Mouse (Mus musculus) midbrain, embryonic 12.5 days (tissue): Measurements from ENCODE around the gene Rasa2. TPM values are rescaled to one million over a fixed set of nuclear protein-coding genes. Genes with fewer than 3 reads are reported as not detected.

Experiments used
- ATAC-seq: fragments of 200-750 bp; cut with Nextera tagmentation; 2 replicates; pipeline ENCODE4 v1.8.0; 2017; ENCODE audit warnings: low read depth, moderate TSS enrichment, moderate library complexity; ENCODE audit not compliant: low FRiP score
- H3K27ac ChIP-seq: fragments of 300-500 bp; sonication (generic); replicated peaks from 2 replicates; pipeline ENCODE4 v1.5.1; 2016; ENCODE audit warnings: mild to moderate bottlenecking
- H3K27me3 ChIP-seq: fragments of 300-500 bp; sonication (generic); 2 replicates; pipeline ENCODE4 v1.6.1; 2016; ENCODE audit warnings: mild to moderate bottlenecking
- H3K36me3 ChIP-seq: fragments of 300-500 bp; sonication (generic); 2 replicates; pipeline ENCODE4 v1.6.1; 2016
- H3K4me1 ChIP-seq: fragments of 300-500 bp; sonication (generic); 2 replicates; pipeline ENCODE4 v1.6.1; 2016
- H3K4me2 ChIP-seq: fragments of 300-500 bp; sonication (generic); replicated peaks from 2 replicates; pipeline ENCODE4 v1.6.1; 2016; ENCODE audit warnings: mild to moderate bottlenecking, moderate library complexity
- H3K4me3 ChIP-seq: fragments of 300-500 bp; sonication (generic); 2 replicates; pipeline ENCODE4 v1.5.1; 2016; ENCODE audit warnings: mild to moderate bottlenecking
- H3K9ac ChIP-seq: fragments of 300-500 bp; sonication (generic); replicated peaks from 2 replicates; pipeline ENCODE4 v1.6.1; 2016; ENCODE audit warnings: mild to moderate bottlenecking, moderate library complexity
- H3K9me3 ChIP-seq: fragments of 300-500 bp; sonication (generic); 2 replicates; pipeline ENCODE4 v1.6.1; 2016; ENCODE audit warnings: mild to moderate bottlenecking
- WGBS: fragments of 180-500 bp; shearing (Covaris S2); methylation state at CpG from one replicate; pipeline ENCODE4 v1.1.7; 2016; 5-methylcytosine and 5-hydroxymethylcytosine counted together
- polyA plus RNA-seq: library from polyadenylated mRNA; unstranded; fragments of >200 nt; fragmentation: Nextera tagmentation; extraction: Ambion mirVana; gene quantifications from 2 replicates; pipeline ENCODE4 v1.2.1, GENCODE M21; 2016

Gene Rasa2
- polyA plus RNA-seq, 1 experiment from 2014 or later = 16.4 TPM

DNA sequence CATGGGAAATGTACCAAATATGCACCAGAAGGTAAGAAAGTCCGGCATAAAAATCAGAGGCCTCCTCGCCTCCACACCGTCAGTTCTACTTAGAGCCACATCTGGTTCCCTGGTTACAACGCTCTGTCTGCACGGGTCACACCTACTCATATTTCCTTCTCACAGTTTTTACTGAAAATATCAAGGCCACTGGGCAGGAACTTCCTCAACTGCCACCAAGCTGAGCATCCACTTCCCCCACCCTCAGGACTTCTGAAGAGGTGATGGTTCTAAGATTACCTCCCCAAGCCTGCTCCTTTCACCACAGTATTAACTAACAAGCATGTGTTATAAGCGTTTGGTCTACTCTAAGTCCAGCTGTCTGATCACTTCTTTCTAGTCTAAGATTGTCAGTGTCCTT is 53.7 kb downstream of the Rasa2 start:
- WGBS = 86% methylated on average over 6 of the region's 6 CpGs
- Histone ChIP-seq H3K36me3 (0 out of 2 replicates have a peak, but pooled peaks cover 1% of the 10 kb centered on the region), H3K27me3 (no peaks in the 10 kb centered on the region), H3K9me3 (no peaks in the 10 kb centered on the region), H3K27ac (no peak overlapping the region), H3K4me3 (no peak overlapping the region), H3K4me2 (no peak overlapping the region), H3K9ac (no peak overlapping the region), H3K4me1 (no peaks in the 10 kb centered on the region)
- ATAC-seq = no peak

DNA sequence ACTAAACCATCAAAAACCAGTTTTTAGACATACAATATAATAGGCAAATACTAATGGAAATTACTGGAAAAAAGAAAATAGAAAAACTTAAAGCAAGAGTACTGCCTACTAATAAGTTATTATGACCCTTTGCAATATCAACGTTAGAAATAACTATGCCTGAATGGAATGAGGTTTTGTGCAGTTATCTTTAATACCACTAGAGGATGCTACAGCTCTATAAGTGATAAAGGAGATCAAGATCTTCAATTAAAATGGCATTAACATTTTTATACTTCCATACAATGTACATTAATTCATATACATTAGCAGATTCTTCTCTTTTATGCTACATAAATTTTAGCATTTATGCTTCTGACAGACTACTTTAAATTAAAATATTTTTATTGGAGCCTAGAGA is 58.2 kb downstream of the Rasa2 start:
- Histone ChIP-seq H3K9me3 (no peaks in the 10 kb centered on the region), H3K4me1 (no peaks in the 10 kb centered on the region), H3K4me3 (no peak overlapping the region), H3K36me3 (peaks cover 11% of the 10 kb centered on the region), H3K27ac (no peak overlapping the region), H3K27me3 (no peaks in the 10 kb centered on the region), H3K9ac (no peak overlapping the region), H3K4me2 (no peak overlapping the region)
- 21% methylated on average over 1 of the region's 1 CpGs for WGBS
- ATAC-seq = no peak

DNA sequence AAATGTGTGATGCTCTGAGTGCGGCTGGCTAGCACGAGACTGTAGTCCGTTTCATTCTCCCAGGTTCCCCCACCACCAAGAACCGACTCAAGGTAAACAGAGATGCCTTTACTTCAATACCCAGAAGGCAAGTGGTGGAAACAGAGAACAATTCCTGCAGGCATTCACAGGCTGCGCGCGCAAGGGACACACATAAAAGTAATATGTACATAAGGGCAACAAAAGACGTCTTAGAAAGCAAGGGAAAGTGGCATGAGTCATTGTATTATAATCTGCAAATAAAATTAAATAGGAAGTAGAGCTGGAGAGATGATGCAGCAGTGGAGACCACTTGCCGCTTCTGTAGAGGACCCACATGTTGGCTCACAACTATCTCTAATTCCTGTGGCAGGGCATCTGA is 58.7 kb downstream of the Rasa2 start:
- Histone ChIP-seq H3K27me3 (no peaks in the 10 kb centered on the region), H3K4me1 (no peaks in the 10 kb centered on the region), H3K36me3 (peaks cover 11% of the 10 kb centered on the region), H3K4me3 (no peak overlapping the region), H3K27ac (no peak overlapping the region), H3K9me3 (no peaks in the 10 kb centered on the region), H3K9ac (no peak overlapping the region), H3K4me2 (no peak overlapping the region)
- no peak for ATAC-seq
- WGBS = 88% methylated on average over 9 of the region's 9 CpGs

DNA sequence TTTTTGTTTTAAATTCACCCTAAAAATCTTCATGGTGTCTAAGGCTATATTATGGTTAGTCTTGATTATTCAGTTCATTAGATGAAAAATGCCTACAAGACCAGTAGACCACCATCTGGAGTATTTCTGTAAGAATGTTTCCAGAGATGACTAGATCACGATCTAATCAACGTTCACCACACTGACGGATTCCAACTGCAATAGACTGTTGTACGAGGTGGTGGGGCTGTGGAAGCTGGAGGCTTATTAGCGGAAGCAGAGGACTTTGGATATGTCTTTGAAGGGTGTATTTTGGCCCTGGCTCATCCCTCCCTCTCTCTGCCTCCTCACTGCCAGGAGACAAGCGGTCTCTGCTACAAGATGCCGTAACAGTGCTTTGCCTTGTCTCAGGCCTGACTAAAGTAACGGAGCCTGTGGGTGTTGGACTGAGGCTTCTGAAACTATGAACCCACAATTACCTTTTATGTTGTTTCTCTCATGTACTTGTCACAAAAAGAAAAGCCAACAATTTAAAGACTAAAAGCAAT is 64.9 kb downstream of the Rasa2 start:
- no peaks in the 10 kb centered on the region for H3K27me3 ChIP-seq
- no peaks in the 10 kb centered on the region for H3K4me1 ChIP-seq
- H3K9ac ChIP-seq = no peak overlapping the region
- H3K9me3 ChIP-seq = no peaks in the 10 kb centered on the region
- no peak overlapping the region for H3K4me2 ChIP-seq
- no peak for ATAC-seq
- no peak overlapping the region for H3K4me3 ChIP-seq
- no peak overlapping the region for H3K27ac ChIP-seq
- peaks cover 25% of the 10 kb centered on the region for H3K36me3 ChIP-seq
- WGBS = 91% methylated on average over 8 of the region's 8 CpGs

DNA sequence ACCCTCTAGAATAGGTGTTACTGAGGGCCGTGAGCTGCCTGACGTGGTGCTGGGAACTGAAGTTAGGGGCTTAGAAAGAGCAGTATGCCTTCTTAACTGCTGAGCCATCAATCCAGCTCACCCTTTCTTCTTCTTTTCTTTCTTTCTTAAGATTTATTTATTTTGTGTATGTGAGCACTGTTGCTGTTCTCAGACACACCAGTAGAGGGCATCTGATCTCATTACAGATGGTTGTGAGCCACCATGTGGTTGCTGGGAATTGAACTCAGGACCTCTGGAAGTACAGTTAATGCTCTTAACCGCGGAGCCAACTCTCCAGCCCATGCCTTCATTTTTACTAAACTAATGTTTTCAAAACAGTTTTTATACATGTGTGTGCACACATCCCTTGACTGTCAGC is 67.9 kb downstream of the Rasa2 start:
- WGBS = 90% methylated on average over 4 of the region's 4 CpGs
- H3K4me3 ChIP-seq = no peak overlapping the region

DNA sequence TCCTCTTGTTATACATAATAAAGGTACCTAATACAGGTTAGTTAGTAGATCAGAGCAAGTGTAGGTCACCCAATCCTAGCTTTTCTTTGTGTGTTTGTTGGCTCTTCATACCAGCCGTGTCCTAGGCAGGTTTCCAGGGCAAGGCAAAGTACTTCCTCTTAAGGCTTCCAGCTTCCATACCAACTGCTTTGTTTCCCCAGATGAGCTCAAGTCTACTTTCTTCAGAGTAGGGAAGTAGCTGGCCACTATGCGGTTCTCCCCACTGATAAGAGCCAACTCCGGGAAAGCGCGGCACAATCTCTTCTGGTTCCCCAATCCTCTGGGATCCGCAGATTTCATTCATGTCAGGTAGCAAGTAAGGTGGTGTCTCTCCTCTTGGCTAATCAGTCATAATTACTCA is 72.3 kb downstream of the Rasa2 start:
- Histone ChIP-seq H3K4me1 (no peaks in the 10 kb centered on the region), H3K4me2 (no peak overlapping the region), H3K27ac (no peak overlapping the region), H3K36me3 (peaks cover 29% of the 10 kb centered on the region), H3K9me3 (no peaks in the 10 kb centered on the region), H3K9ac (no peak overlapping the region), H3K27me3 (no peaks in the 10 kb centered on the region), H3K4me3 (no peak overlapping the region)
- 94% methylated on average over 6 of the region's 6 CpGs for WGBS
- no peak for ATAC-seq

More for the DNA sequence above, 67.9 kb downstream of the Rasa2 start:
- H3K27me3 ChIP-seq = no peaks in the 10 kb centered on the region
- no peaks in the 10 kb centered on the region for H3K9me3 ChIP-seq
- no peak overlapping the region for H3K4me2 ChIP-seq
- H3K4me1 ChIP-seq = no peaks in the 10 kb centered on the region
- no peak overlapping the region for H3K9ac ChIP-seq
- ATAC-seq = no peak
- H3K36me3 ChIP-seq = peaks cover 31% of the 10 kb centered on the region
- H3K27ac ChIP-seq = no peak overlapping the region

DNA sequence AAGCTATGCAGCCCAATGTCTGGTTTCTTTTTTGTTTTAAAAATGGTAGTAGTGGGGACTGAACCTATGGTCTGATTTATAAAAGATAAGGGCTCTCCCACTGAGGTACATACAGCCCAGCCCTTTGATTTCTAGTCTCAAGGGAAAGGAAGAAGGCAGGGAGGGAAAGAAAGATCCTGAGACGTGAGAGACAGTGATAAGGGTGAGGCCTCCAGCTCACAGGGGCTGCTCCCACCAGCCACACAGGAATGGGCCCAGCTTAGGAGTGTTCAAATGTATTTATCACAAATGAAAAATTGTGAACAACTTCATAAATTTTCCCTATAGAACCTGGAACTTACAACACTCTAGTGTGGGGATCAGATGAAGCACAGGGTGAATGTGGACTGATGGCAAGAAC is 72.8 kb downstream of the Rasa2 start:
- no peaks in the 10 kb centered on the region for H3K9me3 ChIP-seq
- 95% methylated on average over 1 of the region's 1 CpGs for WGBS
- no peak overlapping the region for H3K9ac ChIP-seq

DNA sequence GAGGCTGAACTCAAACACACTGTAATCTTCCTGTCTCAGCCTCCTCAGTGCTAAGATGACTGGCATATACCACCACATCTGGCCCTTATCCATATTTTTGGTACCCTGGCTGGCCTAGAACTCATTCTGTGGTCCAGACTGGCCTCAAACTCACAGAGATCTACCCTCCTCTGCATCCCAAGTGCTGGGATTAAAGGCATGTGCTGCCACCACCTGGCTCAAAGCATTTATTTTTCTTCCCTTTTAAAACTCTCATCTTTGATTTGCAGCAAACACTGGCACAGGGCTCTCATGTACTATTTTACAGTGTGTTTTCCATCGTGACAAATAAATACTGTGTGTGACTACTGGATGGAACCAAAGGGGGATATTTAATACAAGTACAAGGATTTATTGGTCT is 77.3 kb downstream of the Rasa2 start:
- Histone ChIP-seq H3K4me1 (no peaks in the 10 kb centered on the region), H3K27me3 (no peaks in the 10 kb centered on the region), H3K27ac (no peak overlapping the region), H3K4me3 (no peak overlapping the region), H3K9me3 (no peaks in the 10 kb centered on the region), H3K9ac (no peak overlapping the region), H3K36me3 (peaks cover 22% of the 10 kb centered on the region), H3K4me2 (no peak overlapping the region)
- no peak for ATAC-seq
- WGBS = 95% methylated on average over 1 of the region's 1 CpGs

More for the DNA sequence above, 72.8 kb downstream of the Rasa2 start:
- Histone ChIP-seq H3K4me1 (no peaks in the 10 kb centered on the region), H3K27me3 (no peaks in the 10 kb centered on the region), H3K36me3 (peaks cover 28% of the 10 kb centered on the region), H3K4me3 (no peak overlapping the region), H3K27ac (no peak overlapping the region), H3K4me2 (no peak overlapping the region)
- ATAC-seq = no peak

DNA sequence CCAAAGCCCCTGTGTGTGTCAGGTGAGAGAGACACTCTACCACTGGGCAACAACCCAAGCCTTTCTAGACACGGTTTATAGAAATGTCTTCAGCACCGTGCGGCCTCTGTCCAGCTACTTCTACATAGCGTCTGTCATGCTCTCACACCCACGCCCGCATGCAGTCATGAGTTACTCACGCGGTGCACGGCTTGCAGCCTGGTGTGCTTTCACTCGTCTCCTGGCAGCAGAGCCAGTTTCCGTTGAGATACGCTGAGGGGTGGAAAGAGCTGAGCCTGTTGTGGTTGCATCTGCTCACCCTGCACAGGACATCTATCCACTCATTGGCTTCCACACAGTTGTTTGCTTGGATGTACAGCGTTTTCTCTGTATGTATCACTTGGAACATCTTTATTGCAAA is 86.0 kb downstream of the Rasa2 start:
- ATAC-seq = no peak
- WGBS = 94% methylated on average over 13 of the region's 13 CpGs
- Histone ChIP-seq H3K4me2 (no peak overlapping the region), H3K36me3 (peaks cover 16% of the 10 kb centered on the region), H3K27me3 (no peaks in the 10 kb centered on the region), H3K9me3 (no peaks in the 10 kb centered on the region), H3K27ac (no peak overlapping the region), H3K4me1 (peaks cover 4% of the 10 kb centered on the region; the same call in 1 of the 2 replicates), H3K4me3 (no peak overlapping the region), H3K9ac (no peak overlapping the region)

DNA sequence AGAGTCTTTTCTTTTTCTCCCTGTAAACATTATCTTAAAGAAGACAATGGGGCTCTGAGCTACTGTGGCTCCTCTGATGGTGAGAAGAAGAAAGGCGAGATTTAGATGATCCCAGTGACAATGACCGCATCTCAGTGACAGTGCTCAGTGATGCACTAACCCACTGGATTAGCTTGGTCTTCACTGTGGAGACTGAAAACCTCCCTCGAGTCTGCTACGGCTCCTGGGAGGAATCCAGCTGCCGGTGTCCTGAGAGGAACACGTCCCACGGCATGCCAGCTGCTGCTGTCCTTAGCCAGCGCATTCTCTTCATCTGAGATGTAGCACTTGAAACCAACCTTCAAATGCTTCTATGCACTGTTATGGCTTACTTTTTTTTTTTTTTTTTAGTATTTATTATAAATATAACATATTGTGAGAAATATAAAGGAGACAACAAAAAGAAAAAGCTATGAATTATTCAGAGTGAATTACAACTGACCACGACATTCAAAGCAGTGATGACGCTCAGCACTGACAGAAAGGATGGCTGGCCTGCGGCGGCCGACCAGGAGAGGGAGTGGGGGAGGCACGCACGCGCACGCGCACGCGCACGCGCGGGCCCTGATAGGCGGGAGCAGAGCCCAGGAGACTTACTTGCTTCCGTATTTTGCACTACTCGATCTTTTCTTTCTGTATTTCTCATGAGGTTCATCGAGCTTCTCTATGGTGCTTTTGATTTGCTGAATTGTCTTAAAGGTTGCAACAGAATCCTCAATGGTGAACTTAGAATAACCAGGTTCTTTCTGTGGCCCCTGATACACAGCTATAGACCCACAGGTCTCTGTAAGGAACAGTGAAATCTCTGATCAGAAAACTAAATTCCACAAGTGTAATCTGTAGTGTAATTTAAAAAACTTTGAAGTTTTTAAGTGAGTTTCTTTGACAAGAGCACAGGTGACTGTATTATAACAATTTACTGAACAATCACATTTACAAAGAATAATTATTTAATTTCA is 87.5 kb downstream of the Rasa2 start:
- peak; percentile 95 for ATAC-seq
- Histone ChIP-seq H3K9me3 (no peaks in the 10 kb centered on the region), H3K27ac (peak overlapping the region; percentile 67), H3K9ac (no peak overlapping the region; the same call in 1 of the 2 replicates), H3K36me3 (peaks cover 16% of the 10 kb centered on the region), H3K4me2 (peak overlapping the region; percentile 47), H3K4me1 (peaks cover 4% of the 10 kb centered on the region; the same call in 1 of the 2 replicates), H3K4me3 (peak overlapping the region; percentile 25), H3K27me3 (no peaks in the 10 kb centered on the region)
- 18% methylated on average over 27 of the region's 27 CpGs for WGBS

DNA sequence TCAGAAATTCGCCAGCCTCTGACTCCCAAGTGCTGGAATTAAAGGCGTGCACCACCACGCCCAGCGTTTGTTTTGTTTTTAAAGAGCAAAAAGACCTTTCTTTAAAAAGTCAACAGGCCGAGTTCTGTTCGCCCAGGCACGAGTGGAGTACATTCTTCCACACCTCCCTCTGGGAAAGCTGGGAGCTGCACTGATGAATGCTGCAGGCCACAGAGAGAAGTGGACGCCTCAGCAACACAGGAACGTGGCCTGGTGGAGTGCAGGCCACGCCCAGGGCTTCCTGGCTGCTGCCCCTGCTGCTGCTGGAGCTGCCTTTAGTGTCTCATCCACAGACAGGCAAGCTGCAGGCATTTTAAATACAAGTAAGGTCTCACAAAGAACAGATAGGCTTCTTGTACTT is 92.5 kb downstream of the Rasa2 start:
- Histone ChIP-seq H3K36me3 (peaks cover 8% of the 10 kb centered on the region), H3K9me3 (no peaks in the 10 kb centered on the region), H3K9ac (no peak overlapping the region), H3K27ac (no peak overlapping the region), H3K27me3 (0 out of 2 replicates have a peak, but pooled peaks cover 4% of the 10 kb centered on the region), H3K4me3 (no peak overlapping the region), H3K4me2 (no peak overlapping the region), H3K4me1 (peaks cover 9% of the 10 kb centered on the region)
- WGBS = 62% methylated on average over 10 of the region's 10 CpGs
- no peak for ATAC-seq

DNA sequence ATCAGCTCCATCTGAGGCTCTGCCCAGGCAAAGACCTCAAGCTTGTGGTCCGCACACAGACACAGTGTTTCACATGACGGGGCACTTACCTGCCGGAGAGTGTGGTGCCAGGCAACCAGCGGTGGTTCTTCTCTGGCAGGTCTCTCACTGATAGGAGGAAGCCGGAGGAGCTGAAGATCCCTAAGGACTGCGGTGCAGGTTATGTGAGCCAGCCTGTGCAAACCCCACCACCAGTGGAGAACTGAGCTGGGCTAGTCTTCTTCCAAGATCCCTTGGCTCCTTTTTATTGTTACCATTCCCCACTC is 93.8 kb downstream of the Rasa2 start:
- H3K4me3 ChIP-seq = no peak overlapping the region
- H3K4me2 ChIP-seq = no peak overlapping the region
- H3K9ac ChIP-seq = no peak overlapping the region
- H3K27me3 ChIP-seq = 0 out of 2 replicates have a peak, but pooled peaks cover 4% of the 10 kb centered on the region
- peaks cover 9% of the 10 kb centered on the region for H3K4me1 ChIP-seq
- no peak overlapping the region for H3K27ac ChIP-seq
- H3K36me3 ChIP-seq = peaks cover 8% of the 10 kb centered on the region
- no peaks in the 10 kb centered on the region for H3K9me3 ChIP-seq
- 96% methylated on average over 6 of the region's 6 CpGs for WGBS
- ATAC-seq = no peak
